ENCODE assay signal across 8 mouse cellular contexts in the genomic region with DNA sequence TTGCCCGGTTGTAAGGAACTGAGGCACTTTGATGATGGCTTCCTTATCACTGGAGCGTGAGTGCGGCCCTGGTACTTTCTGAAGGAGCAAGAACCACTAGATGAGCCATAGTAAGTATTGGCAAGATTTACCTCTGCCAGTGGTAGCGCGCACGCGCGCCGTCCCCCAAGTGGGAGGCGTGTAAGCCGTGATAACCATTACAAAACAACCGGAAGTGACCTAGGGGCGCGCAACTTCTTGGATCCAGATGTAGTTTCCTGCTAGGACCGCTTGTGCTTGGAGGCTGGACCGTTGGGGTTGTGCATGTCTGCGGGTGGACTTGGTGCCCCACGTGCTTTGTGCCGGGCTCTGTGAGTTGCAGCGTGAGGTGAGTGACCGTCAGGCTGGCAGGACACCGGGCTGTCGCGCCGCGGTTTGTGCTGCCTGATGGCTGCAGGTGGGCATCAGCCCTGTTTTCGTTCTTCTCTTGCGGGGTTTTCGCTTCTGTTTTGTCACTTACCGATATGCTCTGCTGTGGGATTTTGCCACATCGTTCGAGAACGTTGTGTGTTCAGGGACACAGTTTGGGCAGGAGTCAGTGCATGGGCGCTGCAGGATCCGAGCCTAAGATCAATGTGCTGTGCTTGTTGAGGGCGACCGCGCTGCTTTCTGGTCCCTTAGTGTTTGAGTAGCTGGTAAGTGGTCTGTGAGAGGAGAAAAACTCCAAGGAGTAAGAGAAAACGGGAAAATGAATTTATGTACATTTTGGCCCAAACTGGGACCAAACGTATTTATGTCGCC. TPM values are rescaled to one million over a fixed set of nuclear protein-coding genes. Genes with fewer than 3 reads are reported as not detected.
A peak's percentile ranks its signal among the peaks of the same experiment; 100 is the strongest.
DNase-seq lines count a peak whose midpoint lies in the region; ATAC-seq lines count a peak whose summit lies in the region.

2610021A01Rik (plus strand) TSS at position 197 of the 780 bp plus-strand sequence.

- DNase-seq in WW6 (ENCODE audit: low read depth, low spot score), result peak; percentile 75
- peak; percentile 53 to 80 for DNase-seq in cerebellum, postnatal 4 days (ENCODE audit: low spot score in 2 of 2)
- DNase-seq in gastrocnemius, adult 18-20 months (ENCODE audit: low spot score), result peak; percentile 88
- DNase-seq in left cerebral cortex, adult 18-20 months (ENCODE audit: low spot score in 2 of 2), result peak; percentile 90 to 92
- peak; percentile 95 for DNase-seq in right cerebral cortex, adult 18-20 months
- peak; percentile 62 for DNase-seq in urinary bladder, postnatal 10 days (ENCODE audit: low spot score)

- peak within 1 kb of the TSS; percentile 63 for H3K27ac ChIP-seq in hindbrain, embryonic 16.5 days (ENCODE audit: low read depth, low read length)
- 0 out of 2 replicates have a peak within 1 kb of the TSS, but pooled peaks have one; percentile 2 for H3K27ac ChIP-seq in macrophage

- no peaks in the 10 kb centered on the region for H3K27me3 ChIP-seq in hindbrain, embryonic 16.5 days (replicated peaks; ENCODE audit: control insufficient read depth, insufficient read depth, low read length)

- under 1% methylated on average over 41 of the region's 41 CpGs for whole genome bisulfite sequencing in hindbrain, embryonic 16.5 days
- WGBS in macrophage (ENCODE audit: missing documents), result 1% methylated on average over 41 of the region's 41 CpGs

- no peaks in the 10 kb centered on the region for H3K9me3 ChIP-seq in hindbrain, embryonic 16.5 days (ENCODE audit: control insufficient read depth, low read length)

- no peaks in the 10 kb centered on the region for H3K36me3 ChIP-seq in hindbrain, embryonic 16.5 days (ENCODE audit: control insufficient read depth, insufficient read depth, low read length)
- H3K36me3 ChIP-seq in macrophage (ENCODE audit: inconsistent target), result no peaks in the 10 kb centered on the region

- ATAC-seq in hindbrain, embryonic 16.5 days, result peak; percentile 99

- peaks cover 7% of the 10 kb centered on the region for H3K4me1 ChIP-seq in hindbrain, embryonic 16.5 days (ENCODE audit: control insufficient read depth, insufficient read depth, low read depth, low read length)

- H3K4me3 ChIP-seq in hindbrain, embryonic 16.5 days (ENCODE audit: low read length), result peak within 1 kb of the TSS; percentile 69
- H3K4me3 ChIP-seq in macrophage (ENCODE audit: inconsistent target), result peak within 1 kb of the TSS; percentile 82

- peak within 1 kb of the TSS; percentile 85 for H3K4me2 ChIP-seq in hindbrain, embryonic 16.5 days (ENCODE audit: low read length)

- peaks cover 13% of the 10 kb centered on the region; the same call in 1 of the 2 replicates for H3K79me2 ChIP-seq in macrophage (ENCODE audit: inconsistent target)

- H3K9ac ChIP-seq in hindbrain, embryonic 16.5 days (ENCODE audit: low read depth, low read length), result peak within 1 kb of the TSS; percentile 80

RNA-seq across cellular contexts. Expression of gene 2610021A01Rik, which starts in this region (rescaled TPM):
- total RNA-seq in gastrocnemius, adult 18-20 months (2021), result 10 to 100 TPM; 10.1 to 13.9 TPM
- 11.7 and 13.3 TPM in 2 replicates for polyA plus RNA-seq in hindbrain, embryonic 16.5 days (2015; fragmentation: Nextera tagmentation; extraction: Ambion mirVana)
- 10 to 100 TPM; 32.6 to 36.0 TPM for total RNA-seq in left cerebral cortex, adult 18-20 months (2021)
- 10 to 100 TPM in 18 of 26 experiments, 1 to 10 TPM in 8; 2.6 to 28.3 (median 11.8) TPM for total RNA-seq in macrophage (2018; cell fraction: chromatin; rRNA removed)
- 1 to 10 TPM; 2.1 to 9.9 (median 7.4) TPM for total RNA-seq in macrophage (2018; cell fraction: cytosol; rRNA removed)
- 10 to 100 TPM in 11 of 26 experiments, 1 to 10 TPM in 15; 2.8 to 22.9 (median 8.3) TPM for total RNA-seq in macrophage (2018; cell fraction: nucleus; rRNA removed)
- 5.8 to 7.9 TPM (median 6.3 TPM) in 3 replicates for polyA plus RNA-seq in macrophage (2018)

Comparison
In these comparisons a context has a peak if more than half of its experiments do, and no peak if none do; other contexts are left out.
1. Peak in every context shown above with its lines: DNase-seq, ATAC-seq, H3K4me3 ChIP-seq and H3K27ac ChIP-seq.